Mouse (Mus musculus) urinary bladder, adult 18-20 months (tissue): Measurements from ENCODE around the gene Gmppa.

ENCODE experiments used
- DNase-seq, 2 experiments: peaks; one replicate each; pipeline ENCODE4 v3.0.0; 2022; ENCODE audit warnings: low spot score in 2 of 2, mixed read lengths in 2 of 2

Gene Gmppa

GRCm38 (mm10) chr1:75422823-75423471 is 12.8 kb upstream of the Gmppa start:
- peak in 1 of 2 experiments; percentile 38 for DNase-seq

GRCm38 (mm10) chr1:75423780-75424390 is 11.8 kb upstream of the Gmppa start:
- no peak for DNase-seq

GRCm38 (mm10) chr1:75425796-75426471 is 9.8 kb upstream of the Gmppa start:
- DNase-seq, result no peak

- DNase-seq, result no peak
Observed at GRCm38 (mm10) chr1:75438782-75439181, 3.1 kb downstream of the Gmppa start.

- no peak for DNase-seq
Observed at GRCm38 (mm10) chr1:75440661-75441060, 4.9 kb downstream of the Gmppa start.

- DNase-seq, result no peak
Observed at GRCm38 (mm10) chr1:75441471-75441996, 5.8 kb downstream of the Gmppa start.

- no peak for DNase-seq
Observed at GRCm38 (mm10) chr1:75442171-75442570, 6.4 kb downstream of the Gmppa start.

GRCm38 (mm10) chr1:75442811-75443210 is 7.1 kb downstream of the Gmppa start:
- DNase-seq, result no peak

- no peak for DNase-seq
Observed at GRCm38 (mm10) chr1:75443247-75444024, 7.7 kb downstream of the Gmppa start.

GRCm38 (mm10) chr1:75444208-75444607 is 8.5 kb downstream of the Gmppa start:
- no peak for DNase-seq

- no peak for DNase-seq
Observed at GRCm38 (mm10) chr1:75445141-75445701, 9.5 kb downstream of the Gmppa start.

- peak; percentile 44 to 64 for DNase-seq
Observed at GRCm38 (mm10) chr1:75445751-75446611, 10.3 kb downstream of the Gmppa start.

GRCm38 (mm10) chr1:75446656-75447055 is 10.9 kb downstream of the Gmppa start:
- DNase-seq, result no peak

- DNase-seq, result no peak
Observed at GRCm38 (mm10) chr1:75447265-75448051, 11.7 kb downstream of the Gmppa start.

GRCm38 (mm10) chr1:75448052-75448431 is 12.3 kb downstream of the Gmppa start:
- no peak for DNase-seq

- no peak for DNase-seq
Observed at GRCm38 (mm10) chr1:75448937-75449336, 13.2 kb downstream of the Gmppa start.

- DNase-seq, result no peak
Observed at GRCm38 (mm10) chr1:75449377-75450135, 13.8 kb downstream of the Gmppa start.

- DNase-seq, result no peak
Observed at GRCm38 (mm10) chr1:75450314-75451005, 14.7 kb downstream of the Gmppa start, which contains the start of gene Asic4. TSS of gene Asic4 (plus strand) at chr1:75450436.
